Mouse (Mus musculus): ENCODE measurements around the gene Mex3a. TPM values are rescaled to one million over a fixed set of nuclear protein-coding genes. Genes with fewer than 3 reads are reported as not detected.
A peak's percentile ranks its signal among the peaks of the same experiment; 100 is the strongest.

The Mex3a gene
- polyA plus RNA-seq, 1 experiment from 2014 or later = 37.4 TPM

DNA sequence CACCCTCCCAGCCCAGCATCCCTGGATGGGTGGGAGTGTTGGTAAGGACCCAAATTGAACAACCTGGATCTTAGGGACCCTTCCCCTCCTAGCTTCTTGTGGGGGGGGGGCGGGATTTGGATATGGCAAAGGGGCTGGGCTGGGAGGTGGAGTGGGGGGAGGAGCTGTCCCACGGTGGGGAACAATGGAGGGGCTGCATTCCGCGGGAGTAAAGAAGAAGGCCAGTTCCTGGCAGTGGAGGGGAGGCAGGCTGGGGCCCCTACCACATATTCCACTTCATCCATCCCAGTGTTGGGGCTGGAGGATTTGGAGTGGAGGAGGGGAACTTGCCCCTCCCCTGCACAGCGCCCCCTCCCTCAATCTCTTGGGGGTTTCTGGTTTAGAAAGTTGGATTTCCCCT lies 1.5 kb downstream of the Mex3a start:
- H3K27ac ChIP-seq (replicated peaks) = peak overlapping the region; percentile 100
- H3K36me3 ChIP-seq (replicated peaks) = peaks cover 46% of the 10 kb centered on the region
- H3K4me3 ChIP-seq = peak overlapping the region; percentile 82
- peaks cover 70% of the 10 kb centered on the region for H3K4me1 ChIP-seq
- no peaks in the 10 kb centered on the region for H3K27me3 ChIP-seq (replicated peaks; ENCODE audit: low read depth, poor library complexity, severe bottlenecking)
- under 1% methylated on average over 5 of the region's 5 CpGs for WGBS
- DNase-seq (ENCODE audit: low spot score) = peak; percentile 72
- no peaks in the 10 kb centered on the region for H3K9me3 ChIP-seq

DNA sequence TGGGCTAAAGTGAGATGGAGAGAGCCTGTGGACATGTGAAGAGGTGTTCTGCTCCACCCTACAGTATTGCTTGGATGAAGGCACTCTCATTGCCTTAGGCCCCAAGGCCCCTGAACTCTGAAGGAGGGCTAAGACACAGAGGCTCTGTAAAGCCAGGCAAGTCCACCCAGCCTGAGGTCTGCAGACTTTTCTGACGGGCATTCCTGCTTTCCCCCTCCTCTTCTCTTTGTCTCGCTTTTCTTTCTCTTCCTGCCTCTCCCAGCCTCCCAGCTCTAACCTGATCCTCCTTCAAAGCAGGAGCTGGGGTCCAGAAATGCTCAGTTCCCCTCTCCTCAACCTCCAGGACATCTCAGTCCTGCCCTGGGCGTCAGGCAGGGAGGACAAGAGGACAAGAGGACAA lies 2.8 kb downstream of the Mex3a start:
- Histone ChIP-seq H3K9me3 (no peaks in the 10 kb centered on the region), H3K4me3 (peak overlapping the region; percentile 82), H3K27ac (replicated peaks) (peak overlapping the region; percentile 100), H3K27me3 (replicated peaks; ENCODE audit: low read depth, poor library complexity, severe bottlenecking) (no peaks in the 10 kb centered on the region), H3K36me3 (replicated peaks) (peaks cover 56% of the 10 kb centered on the region), H3K4me1 (peaks cover 69% of the 10 kb centered on the region)
- WGBS = 11% methylated on average over 3 of the region's 3 CpGs
- peak; percentile 22 for DNase-seq (ENCODE audit: low spot score)

- Histone ChIP-seq H3K4me3 (peak overlapping the region; percentile 82), H3K27ac (replicated peaks) (peak overlapping the region; percentile 100), H3K9me3 (no peaks in the 10 kb centered on the region), H3K27me3 (replicated peaks; ENCODE audit: low read depth, poor library complexity, severe bottlenecking) (no peaks in the 10 kb centered on the region), H3K36me3 (replicated peaks) (peaks cover 61% of the 10 kb centered on the region), H3K4me1 (peaks cover 69% of the 10 kb centered on the region)
- 41% methylated on average over 4 of the region's 4 CpGs for WGBS
- no peak for DNase-seq (ENCODE audit: low spot score)
Measured at GRCm38 (mm10) chr3:88535527-88535926, 3.3 kb downstream of the Mex3a start.

DNA sequence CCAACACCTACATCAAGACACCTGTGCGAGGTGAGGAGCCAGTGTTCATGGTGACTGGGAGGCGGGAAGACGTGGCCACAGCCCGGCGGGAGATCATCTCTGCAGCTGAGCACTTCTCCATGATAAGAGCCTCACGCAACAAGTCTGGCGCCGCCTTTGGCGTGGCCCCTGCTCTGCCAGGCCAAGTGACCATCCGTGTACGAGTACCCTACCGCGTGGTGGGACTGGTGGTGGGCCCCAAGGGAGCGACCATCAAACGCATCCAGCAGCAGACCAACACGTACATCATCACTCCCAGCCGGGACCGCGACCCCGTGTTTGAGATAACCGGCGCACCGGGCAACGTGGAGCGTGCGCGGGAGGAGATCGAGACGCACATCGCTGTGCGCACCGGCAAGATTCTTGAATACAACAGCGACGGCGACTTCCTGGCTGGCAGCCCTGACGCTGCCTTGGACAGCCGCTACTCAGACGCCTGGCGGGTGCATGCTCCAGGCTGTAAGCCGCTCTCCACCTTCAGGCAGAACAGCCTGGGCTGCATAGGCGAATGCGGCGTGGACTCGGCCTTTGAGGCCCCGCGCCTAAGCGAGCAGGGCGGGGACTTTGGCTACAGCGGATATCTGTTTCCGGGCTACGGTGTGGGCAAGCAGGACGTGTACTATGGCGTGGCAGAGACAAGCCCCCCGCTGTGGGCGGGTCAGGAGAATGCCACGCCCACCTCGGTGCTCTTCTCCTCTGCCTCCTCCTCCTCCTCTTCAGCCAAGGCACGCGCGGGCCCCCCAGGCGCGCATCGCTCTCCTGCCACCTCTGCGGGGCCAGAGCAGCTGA lies 4.1 kb downstream of the Mex3a start:
- no peaks in the 10 kb centered on the region for H3K9me3 ChIP-seq
- no peaks in the 10 kb centered on the region for H3K27me3 ChIP-seq (replicated peaks; ENCODE audit: low read depth, poor library complexity, severe bottlenecking)
- peaks cover 74% of the 10 kb centered on the region for H3K4me1 ChIP-seq
- peak overlapping the region; percentile 82 for H3K4me3 ChIP-seq
- peaks cover 69% of the 10 kb centered on the region for H3K36me3 ChIP-seq (replicated peaks)
- WGBS = 5% methylated on average over 64 of the region's 64 CpGs
- DNase-seq (ENCODE audit: low spot score) = peak; percentile 86
- peak overlapping the region; percentile 100 for H3K27ac ChIP-seq (replicated peaks)

DNA sequence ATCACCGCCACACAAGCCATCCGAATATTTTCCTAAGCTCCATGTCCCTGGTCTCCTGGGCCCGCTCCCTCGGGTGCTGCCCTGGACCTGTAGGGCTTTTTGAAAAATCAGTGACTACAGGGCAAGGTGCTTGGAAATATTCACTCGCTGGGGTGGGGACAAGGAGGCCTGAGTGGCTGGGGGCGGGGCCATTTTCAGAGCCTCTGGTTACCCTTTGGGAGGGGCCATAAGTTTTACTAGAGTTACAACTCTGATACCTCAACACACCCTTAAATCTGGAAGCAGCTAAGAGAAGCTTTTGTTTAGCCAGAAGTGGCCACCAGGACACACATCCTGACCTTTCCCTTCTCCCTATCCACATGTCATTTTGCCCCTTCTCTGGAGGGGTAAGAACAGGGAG lies 5.0 kb downstream of the Mex3a start:
- Histone ChIP-seq H3K9me3 (no peaks in the 10 kb centered on the region), H3K36me3 (replicated peaks) (peaks cover 75% of the 10 kb centered on the region), H3K27me3 (replicated peaks; ENCODE audit: low read depth, poor library complexity, severe bottlenecking) (no peaks in the 10 kb centered on the region), H3K4me3 (peak overlapping the region; percentile 82), H3K4me1 (peaks cover 80% of the 10 kb centered on the region), H3K27ac (replicated peaks) (peak overlapping the region; percentile 100)
- DNase-seq (ENCODE audit: low spot score) = no peak
- WGBS = 59% methylated on average over 6 of the region's 6 CpGs

DNA sequence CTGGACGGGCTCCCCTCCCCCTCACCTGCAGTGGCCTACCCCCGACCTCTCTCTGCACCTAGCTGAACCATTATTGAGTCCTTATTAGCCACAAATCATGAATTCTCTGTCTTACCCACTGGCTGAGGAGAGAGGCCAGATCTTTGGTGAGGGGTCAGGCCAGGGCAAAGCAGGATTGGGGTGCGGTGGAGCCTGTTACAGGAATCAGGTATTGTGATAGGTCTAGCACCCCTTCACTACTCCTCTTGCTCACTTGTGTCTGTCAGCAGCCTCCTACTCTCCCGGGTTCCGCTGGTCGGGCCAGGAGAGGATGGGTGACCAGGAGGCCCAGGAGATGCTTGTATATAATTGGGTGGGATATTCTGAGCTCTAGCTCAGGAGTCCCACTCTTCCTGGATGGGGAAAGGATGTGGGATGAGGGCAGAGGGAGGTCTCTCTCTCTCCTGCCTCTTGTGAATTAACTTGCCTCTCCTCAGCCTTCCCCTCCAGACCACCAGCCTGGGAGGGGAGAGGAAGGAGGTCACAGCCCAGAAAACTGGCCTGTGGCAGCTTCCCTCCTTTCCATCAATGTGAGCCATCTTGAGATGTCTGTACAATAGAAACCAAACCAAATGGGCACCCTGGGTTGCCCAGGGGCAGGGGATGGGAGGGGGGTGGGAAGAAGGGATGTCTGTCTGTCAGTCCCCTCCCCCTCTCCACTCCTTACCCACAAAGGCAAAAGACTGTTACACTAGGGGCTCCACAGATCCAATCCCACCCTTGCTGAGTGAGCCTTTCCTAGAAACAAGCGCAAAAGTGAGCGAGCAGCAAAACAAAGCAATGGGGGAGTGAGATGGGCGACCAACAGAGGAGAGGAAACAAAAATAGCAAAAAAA lies 6.3 kb downstream of the Mex3a start:
- no peaks in the 10 kb centered on the region for H3K9me3 ChIP-seq
- H3K4me1 ChIP-seq = peaks cover 92% of the 10 kb centered on the region
- H3K27ac ChIP-seq (replicated peaks) = peak overlapping the region; percentile 66
- peak overlapping the region; percentile 82 for H3K4me3 ChIP-seq
- H3K36me3 ChIP-seq (replicated peaks) = peaks cover 80% of the 10 kb centered on the region
- H3K27me3 ChIP-seq (replicated peaks; ENCODE audit: low read depth, poor library complexity, severe bottlenecking) = no peaks in the 10 kb centered on the region
- no peak for DNase-seq (ENCODE audit: low spot score)
- WGBS = 21% methylated on average over 9 of the region's 9 CpGs

DNA sequence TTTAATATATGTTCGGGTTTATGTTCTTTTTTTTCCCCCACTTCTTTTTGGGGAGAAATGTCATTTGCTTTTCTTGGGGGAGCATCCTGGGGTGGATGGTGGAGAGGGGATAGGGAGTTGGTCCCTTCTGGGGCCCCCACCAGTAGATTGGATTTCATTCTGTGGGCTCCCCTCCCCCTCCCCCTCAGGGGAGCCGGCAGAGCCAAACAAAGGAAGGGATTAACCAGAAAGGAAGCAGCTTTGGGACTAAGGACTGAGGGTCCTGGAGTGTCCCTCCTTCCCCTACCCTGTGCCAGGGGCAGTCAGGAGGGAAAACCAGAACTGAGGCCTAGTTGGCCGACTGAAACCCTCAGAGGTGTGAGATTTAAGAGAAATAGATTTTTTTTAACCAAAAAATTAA lies 7.2 kb downstream of the Mex3a start:
- Histone ChIP-seq H3K36me3 (replicated peaks) (peaks cover 78% of the 10 kb centered on the region), H3K4me1 (peaks cover 88% of the 10 kb centered on the region), H3K27me3 (replicated peaks; ENCODE audit: low read depth, poor library complexity, severe bottlenecking) (no peaks in the 10 kb centered on the region), H3K9me3 (no peaks in the 10 kb centered on the region), H3K27ac (replicated peaks) (peak overlapping the region; percentile 75), H3K4me3 (peak overlapping the region; percentile 41)
- WGBS = 2% methylated on average over 3 of the region's 3 CpGs
- peak; percentile 71 for DNase-seq (ENCODE audit: low spot score)

GRCm38 (mm10) chr3:88540085-88540484 lies 7.9 kb downstream of the Mex3a start:
- H3K4me1 ChIP-seq = peaks cover 88% of the 10 kb centered on the region
- DNase-seq (ENCODE audit: low spot score) = peak; percentile 13
- peaks cover 71% of the 10 kb centered on the region for H3K36me3 ChIP-seq (replicated peaks)
- peak overlapping the region; percentile 75 for H3K27ac ChIP-seq (replicated peaks)
- no peaks in the 10 kb centered on the region for H3K27me3 ChIP-seq (replicated peaks; ENCODE audit: low read depth, poor library complexity, severe bottlenecking)
- peak overlapping the region; percentile 27; the same call in 1 of the 2 replicates for H3K4me3 ChIP-seq
- H3K9me3 ChIP-seq = no peaks in the 10 kb centered on the region
- WGBS = 52% methylated on average over 5 of the region's 5 CpGs

DNA sequence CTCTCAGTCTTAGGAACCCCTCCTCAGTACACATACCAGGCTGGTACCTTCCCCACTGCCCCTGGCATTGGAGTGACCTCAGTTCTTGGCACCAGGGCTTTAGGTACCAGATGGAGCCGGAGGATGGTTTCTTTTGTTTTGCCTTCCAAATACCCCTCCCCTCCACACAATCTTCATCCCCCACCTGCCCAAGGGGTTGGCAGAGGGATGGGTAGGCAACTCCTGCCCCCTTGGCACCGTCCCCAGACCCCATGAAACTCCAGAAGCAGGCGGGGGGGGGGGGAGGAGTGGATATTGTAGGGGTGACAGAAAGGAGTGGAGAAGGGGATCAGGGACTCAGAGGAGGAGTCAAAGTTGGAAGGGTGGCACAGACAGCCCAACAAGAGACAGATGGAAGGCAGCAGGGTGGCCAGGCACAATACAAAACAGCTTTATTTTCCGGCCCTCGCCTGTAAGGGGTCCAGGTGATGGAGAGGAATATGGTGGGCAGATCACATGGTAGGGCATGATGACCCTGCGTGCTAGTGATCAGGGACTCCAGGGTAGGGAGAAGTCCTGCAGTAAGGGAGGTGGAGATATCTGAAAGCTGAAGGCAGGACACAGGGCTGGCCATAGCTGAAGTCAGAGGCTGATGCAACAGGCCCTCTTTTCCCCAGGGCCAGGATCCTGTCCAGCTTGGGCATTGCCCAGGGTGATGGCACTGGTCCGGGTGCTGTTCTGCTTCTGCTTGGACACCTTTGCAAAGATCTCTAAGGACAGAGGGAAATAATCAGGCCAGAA lies 9.6 kb downstream of the Mex3a start:
- H3K4me1 ChIP-seq = peaks cover 76% of the 10 kb centered on the region
- peak; percentile 19 for DNase-seq (ENCODE audit: low spot score)
- H3K27me3 ChIP-seq (replicated peaks; ENCODE audit: low read depth, poor library complexity, severe bottlenecking) = no peaks in the 10 kb centered on the region
- no peak overlapping the region for H3K4me3 ChIP-seq
- WGBS = 79% methylated on average over 7 of the region's 7 CpGs
- no peaks in the 10 kb centered on the region for H3K9me3 ChIP-seq
- peaks cover 54% of the 10 kb centered on the region for H3K36me3 ChIP-seq (replicated peaks)
- peak overlapping the region; percentile 15; the same call in 1 of the 2 replicates for H3K27ac ChIP-seq (replicated peaks)

DNA sequence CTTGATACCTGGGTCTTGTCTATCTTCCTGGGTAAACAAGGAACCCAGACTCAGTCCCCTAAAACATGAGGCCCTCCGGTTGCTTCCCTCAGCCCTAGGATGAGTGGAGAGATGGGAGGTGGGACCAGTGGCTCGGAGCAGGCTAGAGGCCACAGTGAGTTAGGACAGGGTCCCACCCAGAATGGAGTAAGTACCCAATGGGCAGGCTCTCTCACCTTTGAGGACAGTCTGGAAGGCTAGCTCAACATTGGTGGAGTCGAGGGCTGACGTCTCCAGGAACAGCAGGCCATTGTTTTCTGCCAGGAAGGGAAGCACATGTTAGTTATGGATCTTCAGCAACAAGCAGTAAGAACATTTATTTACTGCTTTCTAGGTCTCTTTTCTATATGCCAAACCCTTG lies 10.3 kb downstream of the Mex3a start:
- peak; percentile 10 for DNase-seq (ENCODE audit: low spot score)
- H3K4me1 ChIP-seq = peaks cover 69% of the 10 kb centered on the region
- H3K27ac ChIP-seq (replicated peaks) = no peak overlapping the region
- no peaks in the 10 kb centered on the region for H3K27me3 ChIP-seq (replicated peaks; ENCODE audit: low read depth, poor library complexity, severe bottlenecking)
- no peaks in the 10 kb centered on the region for H3K9me3 ChIP-seq
- H3K4me3 ChIP-seq = no peak overlapping the region
- 47% methylated on average over 4 of the region's 4 CpGs for WGBS
- peaks cover 47% of the 10 kb centered on the region for H3K36me3 ChIP-seq (replicated peaks)

- WGBS = 83% methylated on average over 8 of the region's 8 CpGs
- no peak overlapping the region for H3K27ac ChIP-seq (replicated peaks)
- no peaks in the 10 kb centered on the region for H3K9me3 ChIP-seq
- peaks cover 40% of the 10 kb centered on the region for H3K36me3 ChIP-seq (replicated peaks)
- peaks cover 66% of the 10 kb centered on the region for H3K4me1 ChIP-seq
- H3K4me3 ChIP-seq = no peak overlapping the region
- H3K27me3 ChIP-seq (replicated peaks; ENCODE audit: low read depth, poor library complexity, severe bottlenecking) = no peaks in the 10 kb centered on the region
- peak; percentile 8 for DNase-seq (ENCODE audit: low spot score)
Measured at GRCm38 (mm10) chr3:88543174-88543573, 11.0 kb downstream of the Mex3a start.
